Mouse (Mus musculus) left cerebral cortex, adult 2 months (tissue): ENCODE data around the gene Rtca. TPM values are rescaled to one million over a fixed set of nuclear protein-coding genes. Genes with fewer than 3 reads are reported as not detected.

Experiments
- DNase-seq, 2 experiments: peaks; one replicate each; pipeline ENCODE4 v3.0.0; 2021 to 2022; ENCODE audit warnings: low spot score in 2 of 2, mixed read lengths in 1 of 2; ENCODE audit errors: extremely low spot score in 1 of 2
- H3K27ac ChIP-seq: fragments of 200-600 bp; 2 replicates; pipeline ENCODE4 v1.8.1; 2022
- H3K4me3 ChIP-seq: fragments of 200-600 bp; 2 replicates; pipeline ENCODE4 v1.8.1; 2022
- CTCF ChIP-seq: fragments of 200-600 bp; IDR thresholded peaks from 2 replicates; pipeline ENCODE4 v1.8.1; 2022; ENCODE audit warnings: antibody characterized with exemption, mild to moderate bottlenecking, moderate library complexity
- intact Hi-C: fragments of 180-260 bp; cut with DNase I; formaldehyde crosslinking; loops from one replicate; pipeline ENCODE4 v1.15.1; 2025
- total RNA-seq, 2 experiments: library from RNA; stranded (reverse); gene quantifications; 2 replicates each; pipeline ENCODE4 v1.2.3; 2021

Rtca gene
- total RNA-seq, 2 experiments from 2014 or later = 57.5 to 58.9 TPM

DNA sequence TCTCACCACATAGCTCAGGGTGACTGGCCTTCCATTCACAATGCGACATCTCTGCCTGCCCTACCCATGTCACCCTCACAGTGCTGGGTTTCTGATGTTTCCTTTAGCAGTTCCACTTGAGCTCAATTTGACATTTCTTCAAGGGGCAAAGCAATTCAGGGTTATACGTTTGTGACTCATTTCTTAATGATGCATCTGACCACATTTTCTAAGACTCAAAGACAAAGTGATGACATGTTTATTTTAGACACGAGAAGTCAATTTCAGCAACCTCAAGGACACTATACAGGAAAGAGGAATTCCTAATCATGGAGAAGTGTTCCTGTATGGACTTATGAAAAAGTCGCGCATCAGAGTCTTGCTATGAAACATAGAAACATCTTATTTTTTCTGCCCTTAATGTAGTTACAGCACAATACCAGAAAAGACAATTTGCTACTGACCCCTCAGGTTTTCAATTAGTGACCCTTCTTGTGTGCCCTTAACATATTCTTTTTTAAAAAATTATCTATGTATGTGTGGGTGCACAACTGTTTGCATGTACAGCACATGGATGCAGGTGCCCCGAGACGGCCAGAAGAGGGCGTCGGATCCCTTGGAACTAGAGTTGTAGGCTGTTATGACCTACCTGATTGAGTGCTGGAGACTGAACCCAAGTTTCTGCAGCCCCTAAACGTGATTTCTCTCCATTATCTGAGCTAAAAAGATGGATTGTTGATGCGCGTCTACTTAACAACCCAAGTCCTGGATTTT, 4.3 kb upstream of the Rtca start:
- peak; percentile 26 for TF ChIP-seq CTCF
- Histone ChIP-seq H3K27ac (peak overlapping the region; percentile 75), H3K4me3 (peak overlapping the region; percentile 82)
- peak; percentile 18 to 22 for DNase-seq
- intact Hi-C loops = loop anchor here (5.0 to 10.0 kb wide), 3 partner anchors 65 to 320 kb away; no protein-coding TSS in a partner anchor

DNA sequence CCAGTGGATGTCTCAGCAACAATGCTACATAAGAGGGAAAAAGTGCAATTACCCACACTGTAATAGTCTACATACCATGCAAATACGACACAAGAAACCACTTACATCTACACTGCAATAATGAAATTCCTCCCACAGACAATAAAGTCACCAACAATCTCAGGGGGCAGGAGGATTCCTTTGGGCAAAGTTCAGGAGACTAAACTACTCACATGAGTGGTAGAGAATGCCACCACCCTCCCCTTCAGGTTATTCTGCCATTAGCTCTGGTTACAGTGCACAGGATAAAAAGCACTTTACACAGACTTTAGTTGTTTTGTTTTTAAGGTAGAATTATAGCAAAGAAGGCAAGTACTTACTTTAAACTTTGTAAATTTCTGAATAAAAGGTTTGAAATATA, 12.3 kb downstream of the Rtca start:
- DNase-seq = no peak
- Histone ChIP-seq H3K27ac (no peak overlapping the region), H3K4me3 (no peak overlapping the region)
- intact Hi-C loops = loop anchor here (5.0 kb wide), 1 partner anchor 163 kb away; no protein-coding TSS in a partner anchor
- no peak for TF ChIP-seq CTCF

GRCm38 (mm10) chr3:116493658-116494057, 14.3 kb downstream of the Rtca start:
- intact Hi-C loops = no loop called here
- H3K4me3 ChIP-seq = no peak overlapping the region
- DNase-seq = no peak
- no peak overlapping the region for H3K27ac ChIP-seq
- no peak for TF ChIP-seq CTCF

DNA sequence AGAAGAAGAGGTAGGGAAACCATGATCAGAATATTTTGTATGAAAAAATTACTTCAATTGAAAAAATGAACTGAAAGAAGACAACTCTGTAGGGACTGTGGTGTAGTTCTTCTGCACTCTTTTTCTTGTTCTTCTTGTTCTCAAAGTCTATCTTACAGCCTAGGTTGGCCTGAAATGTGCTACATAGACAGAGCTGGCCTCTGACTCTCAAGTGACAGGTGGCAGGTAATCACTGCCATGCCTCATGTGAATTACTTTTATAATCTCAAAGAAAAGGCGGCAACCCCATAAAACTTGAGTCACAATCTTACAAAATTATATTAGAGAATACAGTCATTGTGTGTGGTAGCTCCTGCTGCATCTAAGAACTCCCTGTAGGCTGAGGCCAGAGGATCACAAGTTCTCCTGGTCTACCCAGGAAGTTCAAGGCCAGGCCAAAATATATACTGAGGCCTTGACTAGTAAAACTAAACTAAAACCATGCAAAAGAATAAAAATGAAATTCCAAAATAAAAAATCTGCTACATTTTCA, 16.0 kb downstream of the Rtca start:
- intact Hi-C loops = no loop called here

DNA sequence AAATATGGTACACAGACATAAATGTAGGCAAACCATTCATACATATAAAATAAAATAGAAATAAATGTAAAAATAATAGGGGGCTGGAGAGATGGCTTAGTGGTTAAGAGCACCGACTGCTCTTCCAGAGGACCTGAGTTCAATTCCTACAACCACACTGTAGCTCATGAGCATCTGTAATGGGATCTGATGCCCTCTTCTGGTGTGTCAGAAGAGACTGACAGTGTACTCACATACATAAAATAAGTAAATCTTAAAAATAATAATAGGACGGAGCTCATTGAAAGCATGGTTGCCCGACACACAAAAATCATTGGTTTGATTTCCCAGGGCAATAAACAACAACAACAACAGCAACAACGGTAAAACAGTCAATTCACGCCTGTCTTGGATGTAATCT, 17.1 kb downstream of the Rtca start:
- no peak overlapping the region for H3K27ac ChIP-seq
- no peak overlapping the region for H3K4me3 ChIP-seq
- intact Hi-C loops = no loop called here
- no peak for DNase-seq
- TF ChIP-seq CTCF = peak; percentile 21

More for the DNA sequence above, 16.0 kb downstream of the Rtca start:
- no peak overlapping the region for H3K4me3 ChIP-seq
- no peak for TF ChIP-seq CTCF
- no peak overlapping the region for H3K27ac ChIP-seq
- DNase-seq = no peak

DNA sequence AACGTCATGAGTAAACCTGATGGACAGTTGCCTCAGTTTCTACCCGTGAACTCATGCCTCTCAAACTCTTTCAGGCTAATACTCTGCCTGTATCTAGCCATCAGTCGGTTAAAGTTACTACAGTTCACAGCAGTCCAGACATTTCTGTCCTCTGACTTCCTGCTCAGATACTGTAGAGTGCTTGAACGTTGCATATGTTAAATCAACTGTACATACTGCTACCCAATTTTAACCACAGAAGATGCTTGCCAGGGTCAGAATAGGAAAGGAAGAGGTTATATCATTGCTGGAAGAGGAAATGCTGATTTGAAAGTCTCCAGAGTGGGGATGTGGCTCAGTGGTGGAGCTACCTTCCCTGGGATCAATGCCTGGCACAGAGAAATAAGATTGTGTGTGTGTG, 24.7 kb downstream of the Rtca start:
- H3K4me3 ChIP-seq = no peak overlapping the region
- intact Hi-C loops = no loop called here
- TF ChIP-seq CTCF = no peak
- no peak for DNase-seq
- no peak overlapping the region for H3K27ac ChIP-seq

- no peak for DNase-seq
- no peak for TF ChIP-seq CTCF
- intact Hi-C loops = no loop called here
- Histone ChIP-seq H3K4me3 (no peak overlapping the region), H3K27ac (no peak overlapping the region)
Observed at GRCm38 (mm10) chr3:116482724-116483123, 25.3 kb downstream of the Rtca start.

DNA sequence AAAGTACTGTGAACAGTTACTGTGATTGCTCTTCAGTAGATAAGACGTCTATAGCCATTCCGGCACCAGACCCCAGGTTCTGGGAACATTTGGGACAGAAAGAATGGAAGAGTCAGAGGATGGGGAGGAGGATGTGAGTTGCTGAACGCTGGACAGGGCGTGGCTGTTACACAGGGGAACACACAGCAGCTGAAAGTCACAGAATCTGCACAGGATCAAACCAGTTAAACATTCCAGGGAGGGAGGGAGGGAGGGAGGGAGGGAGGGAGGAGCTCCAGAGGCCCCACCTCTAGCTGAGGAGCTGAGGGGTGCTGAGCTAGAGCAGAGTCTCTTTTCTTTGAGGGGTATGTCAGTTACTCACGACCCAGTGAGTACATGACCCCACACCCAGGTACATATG, 27.1 kb downstream of the Rtca start:
- no peak for TF ChIP-seq CTCF
- intact Hi-C loops = no loop called here
- Histone ChIP-seq H3K27ac (no peak overlapping the region), H3K4me3 (no peak overlapping the region)
- no peak for DNase-seq

DNA sequence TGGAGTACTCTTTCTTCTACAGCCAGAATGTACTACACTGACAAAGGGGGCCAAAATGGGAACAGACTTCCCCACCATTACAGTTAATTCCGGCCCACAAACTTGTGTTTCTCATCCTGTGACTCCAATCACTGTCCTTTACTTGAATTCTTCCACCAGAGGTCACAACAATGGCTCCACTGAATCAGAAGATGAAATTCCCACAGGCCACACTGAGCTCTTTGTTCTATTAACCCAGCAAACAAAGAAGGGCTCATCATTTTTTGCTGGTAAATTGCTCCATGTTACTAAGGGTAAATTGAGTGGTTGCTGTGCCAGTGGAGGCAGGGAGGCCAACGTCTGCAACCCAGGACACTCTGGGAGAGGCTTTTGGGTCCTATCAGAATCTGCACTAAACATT, 27.9 kb downstream of the Rtca start:
- Histone ChIP-seq H3K27ac (no peak overlapping the region), H3K4me3 (no peak overlapping the region)
- no peak for TF ChIP-seq CTCF
- intact Hi-C loops = no loop called here
- DNase-seq = no peak

GRCm38 (mm10) chr3:116477351-116477750, 30.7 kb downstream of the Rtca start:
- intact Hi-C loops = no loop called here
- TF ChIP-seq CTCF = no peak
- Histone ChIP-seq H3K4me3 (no peak overlapping the region), H3K27ac (no peak overlapping the region)
- no peak for DNase-seq

GRCm38 (mm10) chr3:116476686-116477298, 31.2 kb downstream of the Rtca start:
- intact Hi-C loops = no loop called here
- H3K4me3 ChIP-seq = no peak overlapping the region
- DNase-seq = no peak
- no peak overlapping the region for H3K27ac ChIP-seq
- no peak for TF ChIP-seq CTCF

GRCm38 (mm10) chr3:116474602-116475001, 33.4 kb downstream of the Rtca start:
- TF ChIP-seq CTCF = no peak
- intact Hi-C loops = no loop called here
- no peak overlapping the region for H3K27ac ChIP-seq
- no peak overlapping the region for H3K4me3 ChIP-seq
- peak; percentile 19 to 35 for DNase-seq
